Mouse (Mus musculus) right cerebral cortex, adult 2 months (tissue): Measurements from ENCODE around the gene Stfa1.
"Not testable (repeated sequence)": the region's sequence is repeated elsewhere in the genome, so short reads cannot be mapped to it uniquely, and the experiment has no call there.

Experiments used
- DNase-seq, 2 experiments: peaks; one replicate each; pipeline ENCODE4 v3.0.0; 2021 to 2022; ENCODE audit warnings: low spot score in 2 of 2

Stfa1 gene

DNA sequence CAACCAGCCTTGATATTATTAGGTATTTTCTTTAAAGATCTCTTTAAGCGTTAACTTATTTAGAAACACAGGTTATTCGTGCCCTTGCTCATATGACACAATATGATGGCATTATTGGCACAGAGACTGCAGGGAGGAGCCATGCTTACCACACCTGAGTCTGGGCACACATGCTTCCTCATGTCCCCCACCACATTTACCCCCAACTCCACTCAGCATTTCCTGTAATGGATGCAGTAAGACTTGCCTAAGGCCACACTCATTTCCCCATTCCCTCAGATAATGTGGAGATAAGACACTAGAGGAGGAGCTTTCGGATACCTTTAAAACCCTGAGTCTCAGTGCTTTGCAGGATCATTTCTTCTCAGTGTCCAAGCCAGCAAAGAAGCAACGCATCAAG, at the start of gene Stfa1:
Gene Stfa1 (plus strand): TSS at position 156 of the 400 bp plus-strand sequence.
- not testable (repeated sequence) for DNase-seq

DNA sequence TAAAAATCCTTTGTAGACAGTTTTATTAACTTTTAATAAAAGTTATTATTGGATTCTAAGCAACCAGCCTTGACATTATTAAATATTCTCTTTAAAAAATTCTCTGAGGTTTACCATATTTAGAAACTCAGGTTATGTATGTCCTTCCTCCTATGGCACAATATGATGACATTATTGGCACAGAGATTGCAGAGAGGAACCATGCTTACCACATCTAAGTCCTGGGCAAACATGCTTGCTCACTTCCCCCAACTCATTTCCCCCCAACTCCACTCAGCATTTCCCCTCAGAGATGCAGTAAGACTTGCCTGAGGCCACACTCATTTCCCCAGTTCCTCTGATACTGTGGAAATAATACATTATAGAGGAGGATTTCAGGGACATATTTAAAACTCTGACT, 16.2 kb upstream of the Stfa1 start:
- DNase-seq, result not testable (repeated sequence)

DNA sequence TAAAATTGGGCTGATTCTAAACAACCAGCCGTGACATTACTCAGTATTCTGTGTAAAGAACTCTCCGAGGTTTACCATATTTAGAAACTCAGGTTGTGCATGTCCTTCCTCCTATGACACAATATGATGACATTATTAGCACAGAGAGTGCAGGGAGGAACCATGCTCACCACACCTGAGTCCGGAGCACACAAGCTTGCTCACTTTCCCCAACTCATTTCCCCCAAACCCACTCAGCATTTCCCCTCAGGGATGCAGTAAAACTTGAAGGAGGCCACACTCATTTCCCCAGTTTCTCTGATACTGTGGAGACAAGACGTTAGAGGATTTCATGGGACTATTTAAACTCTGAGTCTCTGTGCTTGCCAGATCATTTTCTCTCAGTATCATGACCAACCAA, 12.4 kb downstream of the Stfa1 start:
- no peak for DNase-seq

DNA sequence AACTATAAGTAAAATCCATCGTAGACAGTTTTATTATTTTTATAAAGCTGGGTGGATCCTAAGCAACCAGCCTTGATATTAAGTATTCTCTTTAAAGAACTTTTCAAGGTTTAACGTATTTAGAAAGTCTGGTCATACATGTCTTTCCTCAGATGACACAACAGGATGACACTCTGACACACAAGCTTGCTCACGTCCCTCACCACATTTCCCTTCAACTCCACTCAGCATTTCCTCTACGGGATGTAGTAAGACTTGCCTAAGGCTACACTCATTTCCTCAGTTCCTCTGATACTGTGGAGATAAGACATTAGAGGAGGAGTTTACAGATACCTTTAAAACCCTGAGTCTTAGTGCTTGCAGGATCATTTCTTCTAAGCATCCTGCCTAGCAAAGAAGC, 30.9 kb downstream of the Stfa1 start:
- DNase-seq, result no peak

- not testable (repeated sequence) for DNase-seq
Observed at GRCm38 (mm10) chr16:36316111-36316510, 39.4 kb downstream of the Stfa1 start.

DNA sequence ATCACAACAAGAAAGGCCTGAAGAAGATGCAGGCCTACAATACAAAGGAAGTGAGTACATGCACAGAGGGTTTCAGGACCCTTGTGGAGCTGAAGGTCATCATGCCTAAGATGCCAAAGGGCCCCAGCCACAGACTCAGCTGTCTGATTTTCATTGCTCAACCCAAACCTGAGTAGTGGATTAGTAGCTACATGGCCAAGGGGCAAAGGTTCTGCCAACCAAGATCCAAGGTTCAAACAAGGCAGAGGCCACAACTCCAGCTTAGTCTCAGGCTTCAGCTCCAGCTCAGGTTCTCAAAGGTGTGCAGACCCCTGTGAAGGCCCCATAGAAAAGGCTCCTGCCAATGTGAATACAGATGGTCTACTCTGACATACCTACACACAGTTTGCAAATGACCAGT, 42.5 kb downstream of the Stfa1 start:
- DNase-seq, result no peak

DNA sequence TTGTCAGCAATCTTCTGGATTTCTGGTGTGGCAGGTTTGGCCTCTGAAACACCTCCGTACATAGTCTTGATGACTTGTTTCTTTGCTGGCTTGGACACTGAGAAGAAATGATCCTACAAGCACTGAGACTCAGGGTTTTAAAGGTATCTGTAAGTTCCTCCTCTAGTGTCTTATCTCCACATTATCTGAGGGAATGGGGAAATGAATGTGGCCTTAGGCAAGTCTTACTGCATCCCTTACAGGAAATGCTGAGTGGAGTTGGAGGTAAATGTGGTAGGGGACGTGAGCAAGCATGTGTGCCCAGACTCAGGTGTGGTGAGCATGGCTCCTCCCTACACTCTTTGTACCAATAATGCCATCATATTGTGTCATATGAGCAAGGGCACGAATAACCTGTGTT, 57.5 kb downstream of the Stfa1 start, which contains the start of gene BC117090:
Gene BC117090 (minus strand): TSS at position 101 of the 400 bp plus-strand sequence.
- no peak for DNase-seq
